Mouse (Mus musculus) bone marrow, adult 2 months (tissue): ENCODE results near the gene Egfr.

Experiments
- CTCF ChIP-seq: fragments of 200-500 bp; IDR thresholded peaks from 2 replicates; pipeline ENCODE4 v1.5.1; 2011; ENCODE audit warnings: low read length, control low read depth; ENCODE audit not compliant: control insufficient read depth, insufficient read depth
- POLR2A ChIP-seq: fragments of 200-500 bp; IDR thresholded peaks from 2 replicates; pipeline ENCODE4 v1.6.1; 2011; ENCODE audit warnings: low read depth, mild to moderate bottlenecking, control low read depth, low read length, borderline replicate concordance; ENCODE audit not compliant: control insufficient read depth

- TF ChIP-seq CTCF (no peak), POLR2A (no peak)
Observed at GRCm38 (mm10) chr11:16817336-16818034, 65.5 kb downstream of the Egfr start.
